Mouse (Mus musculus): Measurements from ENCODE around the gene Bcdin3d.

GRCm38 (mm10) chr15:99503256-99503655, 28.7 kb upstream of the Bcdin3d start:
- TF ChIP-seq HCFC1 (IDR thresholded peaks at IDR 0.05; ENCODE audit: borderline replicate concordance, insufficient read depth, low read length): no peak
- TF ChIP-seq ZC3H11A (IDR thresholded peaks at IDR 0.05; ENCODE audit: borderline replicate concordance, low read depth, low read length): no peak
- no peak for TF ChIP-seq CHD2 (IDR thresholded peaks at IDR 0.05; ENCODE audit: low read depth, low read length)
- TF ChIP-seq ZNF384 (IDR thresholded peaks at IDR 0.05; ENCODE audit: low read depth, low read length): no peak
- no peak for TF ChIP-seq MAFK (IDR thresholded peaks at IDR 0.05; ENCODE audit: insufficient read depth, low read depth, low read length)
